Mouse (Mus musculus) layer of hippocampus, adult 6 months (tissue): ENCODE measurements around the gene Unc93a2. TPM values are rescaled to one million over a fixed set of nuclear protein-coding genes. Genes with fewer than 3 reads are reported as not detected.

Experiments
- long read RNA-seq, 2 experiments: library from polyadenylated mRNA; unstranded; transcript quantifications; one replicate each; pipeline ENCODE4 v2.0.0; 2019 to 2020
- polyA plus RNA-seq: library from polyadenylated mRNA; unstranded; fragments of <200 nt; fragmentation: Nextera tagmentation; gene quantifications from 2 replicates; pipeline ENCODE4 v1.2.3, GENCODE M21; 2021

Gene Unc93a2
- not detected in 2 replicates for polyA plus RNA-seq
- long read RNA-seq, experiment 1 = 0 reads
- long read RNA-seq, experiment 2 = 0 reads

GRCm38 (mm10) chr17:7385364-7385763 lies at the start of gene Unc93a2:
TSS of gene Unc93a2 (minus strand) at chr17:7385464.

GRCm38 (mm10) chr17:7371879-7372278 lies 13.4 kb downstream of the Unc93a2 start, which contains the start of gene Gm49630:
TSS of gene Gm49630 (minus strand) at chr17:7371979.

GRCm38 (mm10) chr17:7352596-7352995 lies 32.7 kb downstream of the Unc93a2 start, which contains the start of gene Ttll2:
TSS of gene Ttll2 (minus strand) at chr17:7352696.

GRCm38 (mm10) chr17:7324346-7324745 lies 60.9 kb downstream of the Unc93a2 start, which contains the start of gene Tcp10a:
TSS of gene Tcp10a (plus strand) at chr17:7324646.

Other genes with a start within 250 kb of the Unc93a2 start
- 12.7 and 12.9 TPM in 2 replicates for gene Rps6ka2, start 215.3 kb downstream of the Unc93a2 start, polyA plus RNA-seq
- gene Tcp10a, start 60.8 kb downstream of the Unc93a2 start, polyA plus RNA-seq = not detected in 2 replicates
- gene Ttll2, start 32.8 kb downstream of the Unc93a2 start, polyA plus RNA-seq = not detected in 2 replicates
- not detected in 2 replicates for gene Gm49630, start 13.5 kb downstream of the Unc93a2 start, polyA plus RNA-seq